Mouse (Mus musculus) liver, embryonic 12.5 days (tissue): ENCODE results near the gene Nsfl1c. TPM values are rescaled to one million over a fixed set of nuclear protein-coding genes. Genes with fewer than 3 reads are reported as not detected.
A peak's percentile ranks its signal among the peaks of the same experiment; 100 is the strongest.

Source experiments
- ATAC-seq: fragments of 200-750 bp; cut with Nextera tagmentation; 2 replicates; pipeline ENCODE4 v1.8.0; 2017; ENCODE audit warnings: moderate number of reproducible peaks, mild to moderate bottlenecking, moderate library complexity
- H3K27ac ChIP-seq: fragments of 300-500 bp; sonication (generic); 2 replicates; pipeline ENCODE4 v1.5.1; 2016; ENCODE audit warnings: mild to moderate bottlenecking
- H3K27me3 ChIP-seq: fragments of 300-500 bp; sonication (generic); replicated peaks from 2 replicates; pipeline ENCODE4 v1.6.1; 2016; ENCODE audit warnings: mild to moderate bottlenecking, moderate library complexity
- H3K36me3 ChIP-seq: fragments of 300-500 bp; sonication (generic); 2 replicates; pipeline ENCODE4 v1.6.1; 2016; ENCODE audit warnings: mild to moderate bottlenecking, moderate library complexity
- H3K4me1 ChIP-seq: fragments of 300-500 bp; sonication (generic); 2 replicates; pipeline ENCODE4 v1.6.1; 2016
- H3K4me2 ChIP-seq: fragments of 300-500 bp; sonication (generic); 2 replicates; pipeline ENCODE4 v1.6.1; 2016; ENCODE audit warnings: mild to moderate bottlenecking, moderate library complexity
- H3K4me3 ChIP-seq: fragments of 300-500 bp; sonication (generic); 2 replicates; pipeline ENCODE4 v1.5.1; 2016; ENCODE audit warnings: mild to moderate bottlenecking, moderate library complexity
- H3K9ac ChIP-seq: fragments of 300-500 bp; sonication (generic); 2 replicates; pipeline ENCODE4 v1.6.1; 2016; ENCODE audit warnings: mild to moderate bottlenecking, moderate library complexity
- H3K9me3 ChIP-seq: fragments of 300-500 bp; sonication (generic); replicated peaks from 2 replicates; pipeline ENCODE4 v1.6.1; 2016; ENCODE audit warnings: mild to moderate bottlenecking, moderate library complexity
- WGBS: fragments of 180-500 bp; shearing (Covaris S2); methylation state at CpG from one replicate; pipeline ENCODE4 v1.1.7; 2016; ENCODE audit not compliant: insufficient replicate concordance; 5-methylcytosine and 5-hydroxymethylcytosine counted together
- polyA plus RNA-seq: library from polyadenylated mRNA; unstranded; fragments of >200 nt; fragmentation: Nextera tagmentation; extraction: Ambion mirVana; gene quantifications from 2 replicates; pipeline ENCODE4 v1.2.1, GENCODE M21; 2016

Nsfl1c gene
- polyA plus RNA-seq, 1 experiment from 2014 or later, result 111 TPM

DNA sequence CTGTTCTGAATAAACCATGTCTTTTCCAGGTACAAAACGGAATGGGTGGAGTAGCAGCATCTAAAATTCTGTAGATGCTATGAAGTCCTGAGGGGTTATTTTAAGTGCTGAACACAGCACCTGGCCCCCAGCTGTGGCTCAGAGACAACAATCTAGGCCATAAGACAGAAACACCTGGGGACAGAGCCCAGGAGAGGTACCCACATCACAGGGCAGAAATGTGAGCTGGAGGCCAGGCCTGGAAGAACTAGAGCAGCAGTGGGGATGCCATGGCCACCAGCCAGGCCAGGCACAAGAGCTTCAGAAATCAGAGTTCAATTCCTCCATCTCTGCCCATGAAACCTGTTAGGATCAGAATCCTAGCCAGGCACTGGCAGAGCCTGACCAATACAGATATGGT, 34.1 kb downstream of the Nsfl1c start:
- Histone ChIP-seq H3K27me3 (peaks cover 24% of the 10 kb centered on the region), H3K4me1 (peaks cover 23% of the 10 kb centered on the region), H3K36me3 (no peaks in the 10 kb centered on the region), H3K4me2 (no peak overlapping the region), H3K4me3 (no peak overlapping the region), H3K9ac (no peak overlapping the region), H3K9me3 (no peaks in the 10 kb centered on the region), H3K27ac (no peak overlapping the region)
- WGBS, result 61% methylated on average over 1 of the region's 1 CpGs
- ATAC-seq, result no peak

DNA sequence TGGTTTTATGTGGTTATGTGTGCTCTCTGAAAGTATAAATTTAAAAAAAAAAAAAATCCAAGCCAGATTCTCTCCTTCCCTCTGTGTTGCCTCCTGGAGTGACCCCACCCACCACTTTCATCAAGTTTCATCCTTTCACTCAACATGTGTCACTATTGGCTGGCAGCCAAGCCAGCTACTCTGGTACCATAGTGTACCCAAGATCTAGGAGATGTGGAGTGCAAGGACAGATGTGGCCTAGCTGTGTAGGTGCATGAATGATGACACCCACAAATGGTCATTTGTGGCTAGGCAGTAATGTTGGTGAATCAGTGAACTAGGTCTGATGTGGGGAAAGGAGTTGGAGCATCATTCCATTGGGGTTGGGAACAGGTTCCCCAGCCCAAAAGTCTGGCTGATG, 35.2 kb downstream of the Nsfl1c start:
- no peak overlapping the region for H3K4me3 ChIP-seq
- H3K27me3 ChIP-seq, result peaks cover 24% of the 10 kb centered on the region
- H3K36me3 ChIP-seq, result no peaks in the 10 kb centered on the region
- no peaks in the 10 kb centered on the region for H3K9me3 ChIP-seq
- ATAC-seq, result no peak
- H3K4me1 ChIP-seq, result peaks cover 22% of the 10 kb centered on the region
- no peak overlapping the region for H3K4me2 ChIP-seq
- no peak overlapping the region for H3K9ac ChIP-seq
- H3K27ac ChIP-seq, result no peak overlapping the region

DNA sequence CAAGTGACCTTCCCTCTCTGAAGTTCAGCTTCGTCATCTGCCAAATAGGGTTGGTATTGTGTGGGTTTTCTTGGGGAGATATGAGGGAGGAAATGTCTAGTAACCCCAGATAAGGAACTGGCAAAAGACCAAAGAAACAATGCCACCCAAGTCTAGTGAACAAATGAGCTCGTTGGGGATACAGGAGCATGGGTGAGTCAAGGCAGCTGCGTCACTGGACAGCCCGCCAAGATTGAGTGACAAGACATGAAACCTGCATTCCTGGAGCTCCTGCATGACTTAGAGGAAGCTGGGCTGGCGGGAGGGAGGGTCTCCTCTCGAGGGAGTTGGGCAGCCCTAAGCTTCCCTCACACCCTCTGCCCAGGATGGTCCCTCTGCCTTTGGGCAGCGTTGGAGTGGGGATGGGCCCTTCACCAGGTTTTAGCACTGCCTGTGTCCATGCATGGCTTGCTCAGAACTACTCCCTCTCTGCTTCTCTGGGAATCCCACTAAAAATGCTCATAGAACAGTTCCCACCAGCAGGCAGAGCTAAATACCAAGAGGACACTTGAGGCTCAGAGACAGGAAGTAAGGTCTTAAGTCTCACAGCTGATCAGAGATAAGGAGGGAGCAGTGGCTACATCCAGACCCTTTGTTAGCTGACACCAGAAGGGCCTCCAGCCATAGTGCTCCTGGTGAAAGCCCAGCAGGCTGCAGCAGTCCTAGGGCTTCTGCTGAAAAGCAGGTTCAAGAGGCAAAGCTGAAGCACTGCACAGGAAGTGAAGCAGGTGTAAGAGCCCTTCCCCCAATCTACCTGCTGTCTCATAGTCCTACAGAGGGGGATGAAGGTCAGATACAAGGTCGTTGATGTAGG, 36.6 kb downstream of the Nsfl1c start:
- ATAC-seq, result peak; percentile 35

DNA sequence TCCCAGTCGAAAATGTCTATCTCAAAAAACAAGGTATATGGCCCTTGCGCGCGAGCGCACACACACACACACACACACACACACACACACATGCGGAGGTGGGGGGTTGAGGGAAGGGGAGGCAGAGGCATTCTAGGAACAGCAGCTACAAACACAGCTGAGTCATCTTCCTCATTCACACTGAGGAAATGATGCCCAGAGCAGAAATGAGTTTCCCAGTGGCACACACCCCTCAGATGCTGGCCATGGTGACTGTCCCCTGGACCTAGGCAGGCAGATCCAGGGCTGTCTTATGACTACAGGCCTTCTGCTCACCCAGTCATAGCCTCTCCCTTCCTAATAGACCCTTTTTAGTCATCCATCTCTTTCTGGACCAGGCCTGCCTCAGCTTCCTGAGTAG, 39.6 kb downstream of the Nsfl1c start:
- no peak overlapping the region for H3K9ac ChIP-seq
- no peaks in the 10 kb centered on the region for H3K27me3 ChIP-seq
- ATAC-seq, result no peak
- no peak overlapping the region for H3K27ac ChIP-seq
- 42% methylated on average over 6 of the region's 6 CpGs for WGBS
- H3K4me1 ChIP-seq, result peaks cover 14% of the 10 kb centered on the region
- no peaks in the 10 kb centered on the region for H3K9me3 ChIP-seq
- no peaks in the 10 kb centered on the region for H3K36me3 ChIP-seq
- no peak overlapping the region for H3K4me3 ChIP-seq
- no peak overlapping the region for H3K4me2 ChIP-seq

More for the DNA sequence above, 36.6 kb downstream of the Nsfl1c start:
- no peak overlapping the region for H3K27ac ChIP-seq
- H3K9me3 ChIP-seq, result no peaks in the 10 kb centered on the region
- no peak overlapping the region for H3K4me3 ChIP-seq
- peaks cover 19% of the 10 kb centered on the region for H3K27me3 ChIP-seq
- H3K4me2 ChIP-seq, result 0 out of 2 replicates have a peak overlapping the region, but pooled peaks have one; percentile 6
- H3K36me3 ChIP-seq, result no peaks in the 10 kb centered on the region
- H3K4me1 ChIP-seq, result peaks cover 14% of the 10 kb centered on the region
- H3K9ac ChIP-seq, result no peak overlapping the region
- WGBS, result 13% methylated on average over 8 of the region's 8 CpGs

DNA sequence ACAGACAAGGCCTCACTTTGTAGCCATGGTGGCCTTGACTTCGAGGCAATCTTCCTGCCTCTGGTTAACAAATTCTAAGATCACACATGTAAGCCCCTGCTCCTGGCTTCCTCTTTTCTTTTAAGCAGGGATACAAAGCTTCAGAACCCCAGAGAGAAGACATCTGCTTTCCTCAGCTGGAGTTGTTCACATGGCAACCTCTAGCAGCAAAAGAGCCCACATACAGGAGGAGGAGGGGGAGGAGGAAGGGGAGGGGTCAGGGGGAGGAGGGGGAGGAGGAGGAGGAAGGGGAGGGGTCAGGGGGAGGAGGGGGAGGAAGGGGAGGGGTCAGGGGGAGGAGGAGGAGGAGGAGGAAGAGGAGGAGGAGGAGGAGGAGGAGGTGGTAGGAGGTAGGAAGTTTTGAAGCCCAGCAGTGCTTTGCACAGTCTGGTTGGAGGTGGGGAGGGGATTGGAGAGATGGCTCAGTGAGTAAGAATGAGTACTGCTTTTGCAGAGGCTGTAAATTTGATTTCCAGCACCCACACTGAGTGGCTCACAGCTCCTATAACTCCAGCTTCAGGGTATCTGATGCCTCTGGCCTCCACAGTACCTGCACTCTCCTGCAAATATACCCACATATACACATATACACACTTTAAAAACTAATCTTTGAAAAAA, 42.1 kb downstream of the Nsfl1c start:
- H3K4me1 ChIP-seq, result peaks cover 3% of the 10 kb centered on the region
- no peak overlapping the region for H3K4me2 ChIP-seq
- H3K4me3 ChIP-seq, result no peak overlapping the region
- 19% methylated on average over 1 of the region's 1 CpGs for WGBS
- H3K36me3 ChIP-seq, result no peaks in the 10 kb centered on the region
- H3K9me3 ChIP-seq, result no peaks in the 10 kb centered on the region
- ATAC-seq, result 0 out of 2 replicates have a peak, but pooled peaks have one; percentile 41
- H3K27me3 ChIP-seq, result no peaks in the 10 kb centered on the region
- no peak overlapping the region for H3K9ac ChIP-seq
- 0 out of 2 replicates have a peak overlapping the region, but pooled peaks have one; percentile 27 for H3K27ac ChIP-seq

DNA sequence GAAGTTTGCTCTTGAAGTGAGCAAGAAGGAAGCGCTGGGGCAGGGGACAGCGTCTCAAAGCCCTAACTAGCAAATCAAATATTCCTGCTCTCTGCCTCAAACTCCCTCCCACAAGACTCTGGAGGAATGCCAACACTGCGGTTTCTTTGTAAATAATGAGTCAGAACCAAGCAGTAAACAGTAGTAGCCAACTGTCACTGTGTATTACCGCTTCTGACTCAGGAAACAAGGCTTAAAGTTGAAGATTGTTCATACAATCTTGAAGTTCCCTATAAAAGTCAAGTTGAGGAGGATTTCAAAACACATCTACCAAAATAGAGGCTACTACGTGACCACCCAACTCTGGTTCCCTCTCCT, 42.6 kb downstream of the Nsfl1c start:
- no peak for ATAC-seq
- no peak overlapping the region for H3K4me3 ChIP-seq
- WGBS, result 55% methylated on average over 5 of the region's 5 CpGs
- no peaks in the 10 kb centered on the region for H3K27me3 ChIP-seq
- peaks cover 6% of the 10 kb centered on the region for H3K4me1 ChIP-seq
- H3K4me2 ChIP-seq, result no peak overlapping the region
- no peaks in the 10 kb centered on the region for H3K36me3 ChIP-seq
- 0 out of 2 replicates have a peak overlapping the region, but pooled peaks have one; percentile 27 for H3K27ac ChIP-seq
- H3K9me3 ChIP-seq, result no peaks in the 10 kb centered on the region
- H3K9ac ChIP-seq, result no peak overlapping the region

DNA sequence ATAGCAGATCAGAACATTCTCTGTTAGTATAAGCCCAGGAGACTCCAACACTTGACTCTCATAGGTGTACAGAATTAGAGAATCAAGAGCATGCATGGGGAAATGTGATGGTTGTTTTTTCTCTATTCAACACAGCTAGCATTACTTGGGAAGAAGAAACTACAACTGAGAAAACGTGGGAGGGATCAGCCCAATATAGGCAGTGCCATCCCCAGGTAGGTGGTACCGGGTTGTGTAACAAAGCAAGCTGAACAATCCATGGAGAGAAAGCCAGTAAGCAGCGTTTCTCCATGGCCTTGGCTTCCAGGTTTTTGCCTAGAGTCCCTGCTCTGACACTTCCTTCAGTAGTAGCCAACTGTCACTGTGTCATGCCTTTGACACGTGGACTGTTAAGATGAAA, 44.7 kb downstream of the Nsfl1c start:
- no peak for ATAC-seq
- Histone ChIP-seq H3K27ac (no peak overlapping the region), H3K4me2 (no peak overlapping the region), H3K4me1 (peaks cover 23% of the 10 kb centered on the region), H3K27me3 (no peaks in the 10 kb centered on the region), H3K4me3 (no peak overlapping the region), H3K9ac (no peak overlapping the region), H3K36me3 (no peaks in the 10 kb centered on the region), H3K9me3 (no peaks in the 10 kb centered on the region)
- 56% methylated on average over 4 of the region's 4 CpGs for WGBS

DNA sequence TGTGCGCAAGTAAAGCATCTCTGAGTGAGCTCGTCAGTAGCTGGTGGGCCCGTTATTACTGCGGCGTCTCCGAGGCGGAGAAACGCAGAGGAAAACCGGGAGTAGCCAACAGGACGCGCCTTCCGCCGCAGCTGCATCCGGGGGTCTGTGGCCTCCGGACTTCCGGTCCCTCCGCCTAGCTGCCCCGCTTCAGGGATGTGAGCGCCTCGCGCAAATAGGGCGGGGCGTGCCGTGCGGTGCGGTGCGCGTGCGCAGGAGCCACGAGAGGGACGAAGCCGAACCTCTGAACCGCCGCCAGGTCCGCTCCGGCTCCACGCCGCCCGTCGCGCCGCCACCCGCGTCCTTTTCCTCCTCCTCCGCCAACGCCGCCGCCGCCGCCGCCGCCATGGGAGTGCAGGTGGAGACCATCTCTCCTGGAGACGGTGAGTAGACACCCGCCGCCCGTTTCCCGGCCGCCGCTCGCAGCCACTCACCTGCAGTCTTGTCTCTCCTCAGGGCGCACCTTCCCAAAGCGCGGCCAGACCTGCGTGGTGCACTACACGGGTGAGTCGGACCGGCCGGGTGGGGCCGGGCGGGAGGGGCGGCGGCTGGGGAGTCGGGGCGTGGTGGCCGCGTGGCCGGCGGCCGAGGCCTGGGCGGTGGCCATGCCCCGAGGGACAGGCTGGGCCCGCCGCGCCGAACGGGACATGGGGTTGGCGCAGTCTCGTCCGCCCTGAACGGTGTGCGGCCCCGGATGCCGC, 48.5 kb downstream of the Nsfl1c start, which contains the start of gene Fkbp1a:
Gene Fkbp1a (plus strand): TSS at position 161 of the 740 bp plus-strand sequence.
- Histone ChIP-seq H3K4me2 (peak within 1 kb of the TSS; percentile 96), H3K9ac (peak within 1 kb of the TSS; percentile 86), H3K4me3 (peak within 1 kb of the TSS; percentile 80), H3K4me1 (peaks cover 42% of the 10 kb centered on the region), H3K9me3 (no peaks in the 10 kb centered on the region), H3K36me3 (peaks cover 32% of the 10 kb centered on the region), H3K27me3 (no peaks in the 10 kb centered on the region), H3K27ac (peak within 1 kb of the TSS; percentile 86)
- under 1% methylated on average over 56 of the region's 93 CpGs for WGBS
- peak; percentile 95 for ATAC-seq

DNA sequence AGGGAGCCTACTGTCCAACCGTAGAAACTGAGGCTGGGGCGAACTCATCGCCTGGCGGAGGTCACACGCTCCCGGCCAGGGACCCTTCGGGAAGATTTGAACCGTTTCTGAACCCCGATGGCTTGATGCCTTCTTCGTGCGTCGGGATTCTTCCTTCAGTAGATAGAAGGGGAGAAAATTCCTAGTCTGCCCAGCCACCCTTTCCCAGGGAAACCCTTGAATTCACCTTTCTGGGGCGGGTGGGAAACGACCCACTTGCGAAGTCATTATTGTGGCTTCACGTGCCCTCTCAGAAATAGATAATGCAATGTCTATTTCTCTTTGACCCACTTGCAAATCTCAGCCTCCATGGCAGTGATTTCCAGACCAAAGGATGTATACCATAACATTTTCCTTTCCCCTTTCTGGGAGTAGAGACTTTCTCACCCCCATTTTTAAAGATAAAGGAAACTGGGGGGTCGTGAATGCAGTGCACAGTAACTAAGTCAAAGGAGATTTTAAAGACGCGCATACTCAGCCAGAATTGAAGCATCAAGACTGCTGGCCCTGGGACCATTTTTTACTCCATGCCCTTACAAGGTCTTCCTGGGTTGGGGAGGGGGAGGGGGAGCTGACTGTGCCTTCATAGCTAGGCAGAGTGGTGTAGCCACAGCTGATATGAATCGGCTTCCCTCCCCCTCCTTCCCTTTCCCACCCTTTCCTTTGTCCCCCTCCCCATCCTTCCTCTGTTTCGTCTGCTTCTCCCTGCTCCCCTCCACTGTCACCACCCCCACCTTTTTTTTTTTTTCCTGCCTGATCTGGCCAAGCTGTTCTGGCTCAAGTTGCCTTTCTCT, 49.3 kb downstream of the Nsfl1c start:
- H3K4me2 ChIP-seq, result peak overlapping the region; percentile 96
- no peaks in the 10 kb centered on the region for H3K27me3 ChIP-seq
- peaks cover 42% of the 10 kb centered on the region for H3K4me1 ChIP-seq
- ATAC-seq, result no peak
- H3K27ac ChIP-seq, result peak overlapping the region; percentile 86
- H3K9ac ChIP-seq, result peak overlapping the region; percentile 86
- peaks cover 40% of the 10 kb centered on the region for H3K36me3 ChIP-seq
- H3K4me3 ChIP-seq, result peak overlapping the region; percentile 80
- H3K9me3 ChIP-seq, result no peaks in the 10 kb centered on the region
- WGBS, result 3% methylated on average over 21 of the region's 21 CpGs

DNA sequence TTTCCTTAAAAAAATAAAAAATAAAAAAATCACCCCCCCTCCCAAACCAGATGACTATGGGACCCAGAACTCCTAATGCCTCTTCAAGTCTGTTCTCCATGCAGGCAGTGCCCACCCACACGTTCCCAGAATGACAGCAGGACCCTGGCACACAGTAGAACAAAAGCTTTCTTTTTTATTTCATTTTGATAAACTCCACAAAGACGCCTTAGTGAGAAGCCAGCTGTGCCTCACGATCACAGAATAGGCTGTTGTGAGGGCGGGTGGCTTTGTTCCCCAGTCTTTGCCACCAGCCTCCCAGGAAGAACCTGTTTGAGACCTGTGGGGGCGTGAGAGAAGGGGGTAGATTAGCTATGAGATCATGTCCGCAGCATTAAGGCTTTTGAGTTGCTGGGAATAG, 50.7 kb downstream of the Nsfl1c start:
- Histone ChIP-seq H3K9ac (no peak overlapping the region), H3K27ac (no peak overlapping the region), H3K4me3 (no peak overlapping the region), H3K4me1 (peaks cover 42% of the 10 kb centered on the region), H3K36me3 (peaks cover 53% of the 10 kb centered on the region), H3K27me3 (no peaks in the 10 kb centered on the region), H3K9me3 (no peaks in the 10 kb centered on the region), H3K4me2 (peak overlapping the region; percentile 96)
- WGBS, result 53% methylated on average over 6 of the region's 6 CpGs
- ATAC-seq, result no peak

DNA sequence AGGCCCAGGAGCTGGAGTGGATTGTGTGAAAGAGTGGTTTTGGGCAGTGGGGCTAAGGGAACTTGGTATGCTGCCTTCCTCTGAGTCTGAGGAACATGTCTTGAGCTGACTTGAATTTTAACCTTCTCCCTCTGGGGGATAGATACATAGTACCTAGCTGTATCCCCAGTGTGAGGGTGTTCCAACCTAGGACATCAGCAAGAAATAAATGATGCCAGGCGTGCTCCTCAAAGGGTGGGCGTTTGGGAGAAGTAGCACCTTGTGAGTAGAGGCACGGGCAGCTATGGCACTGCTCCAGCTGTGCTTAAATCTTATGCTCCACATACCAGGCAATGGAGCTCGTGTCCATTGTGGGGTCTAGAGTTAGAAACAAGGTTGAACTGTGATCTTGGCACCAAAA, 52.6 kb downstream of the Nsfl1c start:
- Histone ChIP-seq H3K36me3 (peaks cover 72% of the 10 kb centered on the region), H3K27ac (no peak overlapping the region), H3K27me3 (no peaks in the 10 kb centered on the region), H3K4me3 (no peak overlapping the region), H3K4me2 (no peak overlapping the region), H3K4me1 (peaks cover 43% of the 10 kb centered on the region), H3K9me3 (no peaks in the 10 kb centered on the region), H3K9ac (no peak overlapping the region)
- 75% methylated on average over 4 of the region's 4 CpGs for WGBS
- ATAC-seq, result no peak
